Mouse (Mus musculus) adrenal gland, adult 8-10 months (tissue): ENCODE measurements around the gene Tgm7. TPM values are rescaled to one million over a fixed set of nuclear protein-coding genes. Genes with fewer than 3 reads are reported as not detected.
"Not testable (repeated sequence)": the region's sequence is repeated elsewhere in the genome, so short reads cannot be mapped to it uniquely, and the experiment has no call there.

Source experiments
- DNase-seq: peaks from one replicate; pipeline ENCODE4 v3.0.0; 2022
- total RNA-seq, 4 experiments: library from RNA; stranded (reverse); gene quantifications; 2 replicates each; pipeline ENCODE4 v1.2.4; 2022

The Tgm7 gene
- under 1 TPM in 1 of 4 experiments, not detected in 3; 0.31 TPM for total RNA-seq

DNA sequence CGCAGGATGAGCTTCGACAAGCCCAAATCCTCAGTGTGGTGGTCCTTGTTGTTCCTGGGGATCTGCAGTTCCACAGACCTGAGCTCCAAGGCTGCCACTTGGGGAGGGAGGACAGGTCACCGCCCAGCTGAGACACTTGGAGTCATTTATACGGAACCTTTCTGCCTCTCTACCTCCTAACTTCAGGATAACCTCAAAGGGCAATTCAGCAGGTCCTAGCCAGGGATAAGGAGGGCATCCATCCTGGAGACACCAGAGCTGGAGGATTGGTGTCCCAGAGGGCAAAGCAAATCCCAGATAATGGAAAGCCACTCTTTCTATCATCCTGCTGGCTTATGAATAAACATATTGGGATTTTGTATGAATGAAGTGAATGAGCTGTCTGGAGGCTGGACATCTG, at the start of gene Tgm7:
Gene Tgm7 (minus strand): TSS at position 101 of the 400 bp plus-strand sequence.
- DNase-seq: no peak

DNA sequence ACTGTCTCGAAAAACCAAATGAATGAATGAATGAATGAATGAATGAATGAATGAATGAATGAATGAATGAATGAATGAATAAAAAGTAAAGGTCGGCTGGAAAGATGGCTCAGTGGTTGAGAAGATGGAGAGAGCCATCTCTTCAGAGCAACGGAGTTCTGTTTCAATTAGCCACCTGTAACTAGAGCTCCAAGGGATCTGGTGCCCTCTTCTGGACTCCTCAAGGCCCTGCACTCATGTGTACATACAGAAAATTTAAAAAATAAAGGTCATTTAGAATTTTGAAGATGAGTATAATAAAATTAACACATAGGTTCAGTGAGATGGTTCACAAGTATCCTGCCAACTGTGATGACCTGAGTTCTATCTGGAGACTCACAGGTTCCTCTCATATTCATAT, 43.5 kb upstream of the Tgm7 start:
- no peak for DNase-seq

DNA sequence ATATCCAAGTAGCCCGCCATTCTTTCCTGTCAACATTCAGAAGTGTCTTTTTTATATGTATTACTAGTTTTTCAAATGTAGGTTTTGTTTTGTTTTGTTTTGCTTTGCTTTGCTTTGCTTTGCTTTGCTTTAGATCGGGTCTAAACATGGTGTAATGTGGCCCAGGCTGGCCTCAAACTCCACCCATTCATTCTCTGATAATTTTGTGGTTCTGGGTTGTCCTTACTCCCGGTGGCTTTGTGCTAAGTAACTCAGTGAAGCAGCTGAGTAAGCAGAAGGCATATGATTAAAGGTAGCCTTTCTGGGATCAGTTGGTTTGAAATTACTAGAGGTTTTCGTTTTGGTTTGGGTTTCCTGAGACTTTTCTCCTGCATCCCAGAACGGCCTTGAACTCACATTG, 40.1 kb upstream of the Tgm7 start:
- no peak for DNase-seq

DNA sequence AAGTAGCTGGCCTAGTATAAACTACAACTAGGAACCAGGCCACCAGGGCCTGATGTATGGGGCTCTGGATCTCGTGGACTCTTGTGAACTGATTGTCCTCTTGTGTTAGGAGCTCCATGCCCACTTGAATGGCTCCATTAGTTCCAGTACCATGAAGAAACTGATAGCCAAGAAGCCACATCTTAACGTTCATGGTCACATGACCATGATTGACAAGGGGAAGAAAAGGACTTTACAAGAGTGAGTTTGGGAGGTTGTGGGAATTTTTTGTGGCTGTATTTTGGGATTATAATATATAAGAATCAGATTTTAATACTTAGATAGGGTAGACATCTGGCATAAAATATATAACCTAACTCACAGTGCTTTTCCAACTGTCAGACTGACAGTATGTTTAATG, 32.8 kb upstream of the Tgm7 start:
- DNase-seq: no peak

DNA sequence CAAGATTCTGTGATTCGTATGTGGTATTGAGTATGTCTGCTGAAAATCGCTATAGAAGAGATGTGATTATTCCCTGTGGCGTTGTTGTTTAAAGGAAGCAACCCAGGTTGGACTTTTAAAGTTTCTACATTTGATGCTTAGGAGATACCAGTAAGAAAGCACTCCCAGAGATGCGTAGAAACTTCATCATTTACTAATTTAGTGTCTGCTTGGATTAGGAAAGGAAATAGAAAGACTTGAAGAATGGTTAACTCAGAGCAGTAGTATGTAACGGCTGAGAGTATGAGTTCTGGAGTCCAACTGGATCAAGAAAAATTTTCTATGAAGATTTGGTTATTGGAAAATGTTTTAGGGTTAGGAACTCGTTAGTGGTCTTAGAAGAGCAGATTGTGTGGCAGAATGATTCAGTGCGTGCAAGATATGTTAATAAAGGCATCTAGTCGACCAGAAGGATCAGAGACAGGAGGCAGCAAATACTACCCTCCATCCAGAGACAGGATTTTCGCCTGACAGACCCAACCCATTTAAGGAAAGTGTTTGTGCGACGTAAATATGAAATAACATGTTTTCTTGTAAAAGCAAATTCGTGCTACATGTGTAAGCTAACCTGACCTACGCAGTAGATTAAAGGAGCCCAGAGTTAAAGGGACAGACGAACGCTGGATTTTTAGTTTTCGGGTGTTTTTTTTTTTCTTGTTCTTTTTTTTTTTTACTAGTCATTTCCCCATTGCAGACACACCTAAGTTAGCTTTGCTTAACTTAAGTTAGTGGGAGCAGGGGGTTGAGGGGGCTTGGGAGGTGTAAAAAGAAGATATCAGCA, 31.8 kb upstream of the Tgm7 start:
- DNase-seq: no peak

DNA sequence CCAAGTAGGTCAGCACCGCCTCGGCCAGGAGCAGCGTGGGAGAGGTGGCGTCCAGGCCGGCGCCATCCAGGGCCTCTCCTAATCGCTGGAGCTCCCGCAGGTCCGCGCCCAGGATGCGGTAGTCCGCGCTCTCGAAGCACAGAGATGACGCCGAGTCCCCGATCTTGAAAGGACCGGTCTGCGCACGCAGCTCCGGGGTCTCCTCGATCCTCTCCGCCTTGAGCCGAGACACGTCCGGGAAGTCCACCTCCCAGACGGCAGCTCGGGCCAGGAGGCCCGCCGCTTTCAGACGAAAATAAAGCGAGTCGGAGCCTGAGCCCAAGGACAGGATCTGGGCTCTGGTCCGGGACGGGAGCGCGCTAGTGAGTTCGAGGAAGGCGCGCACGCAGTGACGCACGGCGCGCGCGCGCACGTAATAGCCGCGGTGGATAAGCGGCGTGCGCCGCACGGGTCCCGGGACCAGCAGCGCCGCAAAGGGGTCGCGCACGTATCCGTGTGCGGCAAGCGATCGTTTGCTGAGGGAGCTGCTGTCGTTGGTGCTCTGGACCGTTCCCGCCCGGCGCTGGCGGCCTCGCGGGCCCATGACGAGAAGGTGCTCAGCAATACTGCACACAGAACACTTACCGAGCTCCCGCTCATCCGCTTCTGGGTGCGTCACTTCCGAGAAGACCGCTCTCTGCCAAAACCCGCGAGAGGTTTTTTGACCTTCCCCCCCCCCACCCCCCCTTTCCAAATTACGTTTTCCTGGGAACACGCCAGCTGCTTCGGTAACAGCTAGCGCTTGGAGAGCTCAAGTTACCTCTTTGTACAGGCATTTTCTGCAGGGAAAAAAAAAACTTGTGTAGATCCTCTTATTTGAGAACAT, 30.7 kb upstream of the Tgm7 start, which contains the start of the genes Adal and Lcmt2:
Gene Adal (plus strand): TSS at position 411 of the 865 bp plus-strand sequence.
Gene Lcmt2 (minus strand): TSS at position 636 of the 865 bp plus-strand sequence.
- DNase-seq: peak; percentile 87

DNA sequence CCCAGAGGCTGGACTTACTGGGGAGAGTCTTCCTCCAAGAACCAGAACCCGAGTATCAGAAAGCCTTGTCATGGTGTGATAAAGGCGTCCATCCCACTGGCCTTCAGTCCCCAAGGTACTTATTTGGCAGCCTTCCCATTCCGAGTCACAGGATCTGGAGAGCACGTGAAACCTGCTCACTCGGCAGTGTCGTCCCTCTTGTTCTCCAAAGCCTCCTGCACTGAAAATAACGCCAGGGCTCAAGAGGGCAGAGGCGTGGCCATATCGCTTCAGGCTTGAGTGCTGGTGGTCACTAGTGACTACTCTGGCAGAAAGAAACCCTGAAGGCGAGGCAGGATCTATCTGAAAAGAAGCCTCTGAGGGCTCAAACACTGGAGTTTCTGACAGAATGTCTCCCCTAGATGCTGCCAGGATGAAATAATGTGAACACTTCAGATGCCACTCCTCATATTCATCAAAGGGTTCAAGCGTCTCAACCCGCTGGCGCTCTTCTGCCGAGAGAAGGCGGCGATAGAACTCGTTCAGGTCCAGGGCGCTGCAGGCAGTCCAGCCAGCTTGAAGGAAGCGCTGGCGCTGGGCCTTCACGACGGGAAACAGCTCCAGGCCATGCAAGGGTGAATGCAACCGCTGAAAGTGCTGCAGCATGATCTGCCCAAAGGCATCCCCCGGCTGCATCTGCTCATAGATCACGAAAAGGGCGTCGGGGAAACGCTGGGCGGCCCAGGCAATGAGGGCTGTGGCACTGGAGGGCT, 29.8 kb upstream of the Tgm7 start:
- DNase-seq: peak; percentile 42

DNA sequence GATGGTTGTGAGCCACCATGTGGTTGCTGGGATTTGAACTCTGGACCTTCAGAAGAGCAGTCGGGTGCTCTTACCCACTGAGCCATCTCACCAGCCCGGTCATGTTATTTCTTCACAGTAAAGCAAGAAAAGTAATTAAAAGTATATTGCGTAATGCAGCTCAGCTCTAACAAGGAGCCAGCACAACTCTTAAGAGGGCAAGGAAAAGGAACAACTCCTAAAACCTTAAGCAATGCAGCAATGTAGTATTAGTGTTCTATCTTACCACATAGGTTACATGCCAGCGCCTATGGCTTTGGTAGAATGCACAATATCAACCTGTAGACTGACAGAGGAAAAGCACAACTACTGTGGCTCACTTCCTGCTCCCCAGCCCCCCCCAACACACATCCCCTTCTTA, 27.8 kb upstream of the Tgm7 start:
- no peak for DNase-seq

DNA sequence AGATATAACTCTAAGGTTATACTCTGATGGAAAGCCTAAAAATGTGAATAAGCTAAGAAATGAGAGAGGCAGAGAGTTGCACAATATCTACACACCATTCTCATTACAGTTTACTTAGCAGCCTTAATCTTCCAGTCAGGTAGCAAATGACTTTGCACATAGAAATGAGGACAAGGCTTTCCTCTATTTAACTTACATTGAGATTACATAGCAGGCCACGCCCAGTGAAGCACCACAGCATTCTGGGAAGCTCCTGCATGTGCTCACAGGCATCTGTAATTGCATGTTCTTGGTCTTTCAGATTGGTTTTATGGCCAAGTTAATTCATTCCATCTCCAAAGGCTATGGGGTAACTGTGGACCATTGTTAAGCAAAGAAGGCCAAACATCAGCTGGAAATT, 23.2 kb upstream of the Tgm7 start:
- no peak for DNase-seq

DNA sequence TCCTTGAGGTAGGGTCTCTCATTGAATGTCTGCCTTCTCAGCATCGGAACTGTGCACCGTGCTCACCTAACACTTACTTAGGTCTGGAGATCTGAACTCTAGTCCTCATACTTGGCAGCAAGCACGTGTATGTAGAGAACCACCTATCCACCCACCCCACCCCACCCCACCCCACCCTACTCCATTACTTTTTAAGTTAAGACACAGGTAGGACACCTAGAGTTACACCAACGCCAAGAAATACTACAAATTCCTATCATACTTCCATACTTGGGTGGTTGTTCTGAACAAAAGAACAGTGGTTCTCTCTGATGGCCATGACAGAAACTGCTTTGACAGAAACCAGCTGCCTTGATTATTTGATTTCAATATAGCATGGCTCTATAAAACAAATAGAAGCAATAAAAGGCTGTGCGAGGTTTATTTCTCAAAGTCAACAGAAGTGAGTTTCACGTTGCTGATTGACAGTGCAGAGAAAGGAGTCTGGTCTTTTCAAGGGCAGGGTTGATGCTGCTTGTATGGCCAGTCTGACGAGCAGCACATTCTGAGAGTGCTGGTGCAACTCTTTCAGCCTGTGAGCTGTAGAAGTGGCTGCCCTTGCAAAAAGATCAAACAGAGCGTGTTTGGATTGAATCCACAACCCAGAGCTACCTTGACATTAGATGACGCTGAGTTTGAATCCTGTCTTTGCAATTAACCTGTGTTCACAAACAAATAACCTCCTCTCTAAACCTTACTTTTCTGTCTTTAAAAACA, 19.4 kb upstream of the Tgm7 start:
- peak; percentile 29 for DNase-seq

DNA sequence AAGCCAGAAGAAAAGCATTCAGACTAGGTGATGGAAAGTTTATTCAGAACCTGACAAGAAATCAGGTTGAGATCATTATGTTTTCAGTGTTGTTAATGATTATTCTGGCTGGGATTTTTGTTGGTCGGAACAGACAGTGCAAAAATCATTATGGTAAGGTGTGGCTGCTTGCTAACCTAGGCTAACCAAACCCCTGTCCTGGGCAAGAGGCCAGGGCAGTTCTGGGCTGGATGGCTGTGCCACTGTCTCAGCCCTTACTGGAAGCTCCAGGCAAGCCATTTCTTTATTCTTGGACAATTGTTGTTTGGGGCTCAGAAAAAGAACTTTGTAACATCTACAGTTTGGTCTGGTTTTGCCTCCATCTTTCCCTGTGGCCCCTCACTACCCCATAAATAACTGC, 17.9 kb upstream of the Tgm7 start:
- DNase-seq: no peak

DNA sequence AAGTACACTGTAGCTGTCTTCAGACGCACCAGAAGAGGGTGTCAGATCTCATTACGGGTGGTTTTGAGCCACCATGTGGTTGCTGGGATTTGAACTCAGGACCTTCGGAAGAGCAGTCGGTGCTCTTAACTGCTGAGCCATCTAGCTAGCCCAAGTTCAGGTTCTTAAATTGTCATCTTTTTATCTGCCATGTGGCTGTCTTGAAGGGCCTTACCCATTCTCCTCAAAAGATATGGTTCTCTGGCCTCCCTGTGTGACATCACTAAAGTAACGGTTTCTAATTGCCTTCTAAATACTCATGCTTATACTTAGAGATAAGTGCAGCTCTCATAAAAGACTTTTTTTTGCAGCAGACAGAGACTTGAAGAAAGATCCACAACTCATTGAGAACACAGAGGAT, 16.7 kb upstream of the Tgm7 start:
- not testable (repeated sequence) for DNase-seq

DNA sequence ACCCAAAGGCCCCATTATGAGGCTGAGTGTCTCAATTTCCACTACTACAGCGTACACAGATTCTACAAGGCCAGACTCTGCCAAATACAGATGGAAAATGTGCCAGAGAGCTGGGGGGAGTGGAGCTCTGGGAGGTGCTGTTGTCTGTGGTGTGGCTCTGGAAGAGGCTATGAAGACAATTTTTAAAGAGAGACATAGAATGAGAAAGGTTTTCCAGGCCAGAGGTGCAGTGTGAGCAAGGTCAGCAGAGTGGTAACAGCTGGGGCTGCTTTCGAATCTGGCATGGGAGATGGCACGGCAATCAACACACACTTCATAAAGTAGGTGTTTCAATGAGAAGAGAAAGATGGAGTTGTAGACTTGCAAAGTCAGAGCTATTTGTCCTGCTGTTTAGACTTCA, 9.7 kb upstream of the Tgm7 start:
- no peak for DNase-seq

DNA sequence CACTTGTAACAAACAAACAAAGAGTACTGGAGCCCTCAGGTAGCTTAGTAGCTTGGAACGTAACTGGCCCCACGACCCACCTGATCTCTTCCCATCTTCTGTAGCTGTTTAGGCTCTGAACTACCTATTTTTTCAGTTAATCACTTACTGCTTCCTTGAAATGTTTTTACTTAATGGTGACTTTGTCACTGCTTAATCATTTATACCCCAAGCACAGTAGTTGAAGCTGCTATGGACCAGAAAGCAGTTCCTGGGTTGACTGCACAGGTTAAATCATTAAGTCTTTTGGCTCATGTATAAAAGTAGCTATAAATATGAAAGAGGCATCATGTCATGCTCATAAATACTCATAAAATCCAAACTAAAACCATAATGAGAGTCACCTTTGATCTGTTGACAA, 5.8 kb upstream of the Tgm7 start:
- no peak for DNase-seq

DNA sequence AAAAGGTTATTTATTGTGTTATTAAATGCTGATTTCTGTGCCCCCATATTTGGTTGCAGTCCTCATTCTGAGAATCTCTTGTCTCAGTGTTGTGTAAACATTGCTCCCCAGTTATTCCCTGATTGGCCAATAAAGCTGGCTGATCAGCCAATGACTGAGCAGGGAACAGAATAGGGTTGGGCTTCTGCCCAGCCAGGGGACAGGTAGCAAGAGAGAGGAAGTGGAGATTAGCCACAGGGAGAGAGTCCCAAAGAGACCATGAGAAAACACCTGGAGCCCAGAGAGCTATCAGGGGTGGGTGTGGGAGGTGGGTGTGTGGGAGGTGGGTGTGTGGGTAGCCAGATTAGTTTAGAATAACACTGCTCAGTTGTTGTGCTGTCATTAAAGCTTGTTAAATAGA, 3.7 kb downstream of the Tgm7 start:
- no peak for DNase-seq

DNA sequence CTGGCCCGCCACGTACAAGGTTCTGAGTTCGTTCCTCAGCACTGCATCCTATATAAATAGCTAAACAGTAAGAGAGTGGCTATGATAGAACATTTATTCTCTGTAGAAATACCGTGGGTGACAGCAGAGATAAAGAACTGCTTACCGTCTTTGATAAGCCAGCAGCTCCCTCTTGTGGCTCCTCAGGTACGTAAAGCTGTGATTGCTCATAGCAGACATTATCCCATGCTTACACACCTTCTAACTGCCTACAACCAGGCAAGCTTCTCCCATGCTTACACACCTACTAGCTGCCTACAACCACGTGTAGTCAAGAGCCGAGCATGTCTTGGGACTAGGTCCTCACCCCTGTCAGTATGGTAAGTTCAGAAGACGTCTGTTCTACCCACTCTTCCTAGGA, 7.5 kb downstream of the Tgm7 start:
- peak; percentile 35 for DNase-seq

DNA sequence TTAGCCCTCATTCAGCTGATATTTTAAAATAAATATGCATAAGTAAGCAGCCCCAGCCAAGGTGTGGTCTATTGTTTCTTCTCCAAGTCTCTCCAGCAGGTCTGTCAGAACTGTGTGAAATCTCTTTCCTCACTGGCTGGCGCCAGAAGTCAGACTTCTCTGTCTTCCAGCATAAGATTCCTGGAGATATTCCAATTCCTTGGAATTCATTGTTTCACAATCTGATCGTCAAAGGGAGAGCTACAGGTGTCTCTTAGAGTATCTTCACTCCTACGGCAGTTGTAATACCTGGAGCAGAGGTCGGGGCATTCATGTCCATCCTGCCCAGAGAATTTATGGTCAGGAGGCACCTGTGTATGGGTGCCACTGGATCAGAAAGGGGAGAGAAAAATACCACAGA, 19.8 kb downstream of the Tgm7 start:
- DNase-seq: no peak

DNA sequence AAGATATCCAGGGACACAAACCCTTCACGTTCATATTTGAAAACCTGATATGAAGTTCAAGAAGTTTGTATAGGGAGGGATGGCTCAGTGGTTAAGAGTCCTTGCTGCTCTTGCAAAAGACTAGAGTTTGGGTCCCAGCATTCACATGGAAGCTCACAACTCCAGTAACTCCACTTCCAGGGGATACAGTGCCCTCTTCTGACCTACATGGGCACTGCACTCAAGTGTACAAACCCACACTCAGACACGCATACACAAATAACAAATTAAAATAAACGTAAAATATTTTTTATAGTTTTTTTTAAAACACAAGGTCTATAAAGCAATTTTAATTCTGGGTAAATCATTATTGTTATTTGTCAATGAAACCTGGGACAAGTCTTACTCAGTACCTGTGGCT, 21.1 kb downstream of the Tgm7 start:
- no peak for DNase-seq

DNA sequence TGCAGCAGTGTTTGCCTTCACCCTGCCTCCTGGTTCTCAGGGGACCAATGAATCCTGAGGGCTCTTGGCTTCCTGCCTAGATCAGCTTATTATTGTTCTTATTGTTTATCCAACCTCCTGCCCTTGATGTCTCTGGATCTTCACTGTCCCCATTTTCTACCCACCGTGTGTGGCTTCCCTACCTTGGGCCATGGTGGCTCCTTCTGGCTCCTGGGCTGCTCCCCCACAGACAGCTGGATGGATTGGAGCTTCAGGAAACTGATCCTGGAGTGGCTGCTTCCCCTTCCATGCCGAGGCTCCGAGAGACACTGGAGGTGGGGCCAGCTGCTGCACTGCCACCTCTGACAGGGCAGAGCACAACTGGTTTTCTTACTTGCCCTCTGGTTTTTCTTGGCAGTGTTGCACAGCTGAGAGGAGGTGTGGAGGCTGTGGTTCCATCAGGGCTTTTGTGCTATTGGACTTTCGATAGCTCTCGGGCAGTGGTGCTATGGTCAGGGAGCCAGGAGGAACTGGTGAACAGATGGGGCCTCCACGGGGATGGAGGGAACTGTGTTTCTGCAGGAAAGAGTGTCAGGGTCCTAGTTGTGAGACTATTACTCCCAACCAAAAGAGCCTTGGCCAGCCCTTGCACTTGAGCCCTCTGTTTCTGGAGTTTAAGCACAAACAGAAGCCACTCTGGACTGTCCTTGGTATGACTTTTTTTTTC, 24.0 kb downstream of the Tgm7 start, which contains the start of gene Tgm5:
Gene Tgm5 (minus strand): TSS at position 362 of the 706 bp plus-strand sequence.
- no peak for DNase-seq

DNA sequence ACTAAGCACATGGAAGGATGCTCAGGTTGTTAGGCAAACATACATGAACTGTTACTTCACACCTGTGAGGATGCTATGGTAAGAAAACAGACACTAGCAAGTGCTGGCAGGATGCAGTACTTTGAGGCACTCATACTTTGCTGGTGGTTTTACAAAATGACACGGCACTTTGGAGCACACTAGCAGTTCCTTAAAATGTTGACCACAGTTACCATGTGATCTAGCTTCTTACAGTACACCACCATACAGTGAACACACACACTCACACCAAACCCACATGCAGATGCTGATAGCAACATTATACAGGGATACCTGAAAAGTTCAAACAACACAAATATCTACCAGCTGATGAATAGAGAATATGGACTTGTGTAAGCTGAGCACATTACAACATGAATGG, 27.0 kb downstream of the Tgm7 start:
- no peak for DNase-seq

DNA sequence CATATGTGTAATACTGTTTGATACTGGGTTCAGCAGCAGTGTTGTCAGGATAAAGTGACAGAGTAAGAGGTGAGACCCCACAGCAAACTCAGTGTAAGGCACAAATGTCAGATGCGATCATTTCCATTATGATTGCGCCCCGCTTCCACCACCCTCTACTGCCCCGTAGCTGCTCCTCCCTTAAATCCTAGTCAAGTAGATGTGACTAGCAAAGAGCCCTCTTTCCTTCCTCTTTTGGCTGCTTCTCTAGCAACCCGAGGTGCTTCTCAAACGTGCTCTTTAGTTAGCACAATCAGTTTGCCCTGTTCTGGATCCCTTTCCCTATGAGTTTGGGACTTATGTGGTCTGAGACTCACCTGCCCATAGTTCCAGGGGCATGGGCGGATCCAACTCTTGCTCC, 34.8 kb downstream of the Tgm7 start:
- no peak for DNase-seq
